Mouse (Mus musculus) large intestine, adult 2 months (tissue): ENCODE data around the gene Adora1. TPM values are rescaled to one million over a fixed set of nuclear protein-coding genes. Genes with fewer than 3 reads are reported as not detected.
"Not testable (repeated sequence)": the region's sequence is repeated elsewhere in the genome, so short reads cannot be mapped to it uniquely, and the experiment has no call there.

ENCODE experiments used
- DNase-seq: peaks from one replicate; pipeline ENCODE4 v3.0.0-alpha.2; 2012; ENCODE audit warnings: low read depth, low spot score
- WGBS: fragments of 180-500 bp; shearing (Covaris S2); methylation state at CpG from one replicate; pipeline ENCODE4 v1.1.7; 2018; 5-methylcytosine and 5-hydroxymethylcytosine counted together
- polyA plus RNA-seq: library from polyadenylated mRNA; depleted of rRNA; stranded (reverse); fragments of >200 nt; gene quantifications from 2 replicates; pipeline ENCODE4 v1.2.3, GENCODE M21; 2012; rRNA removed

Adora1 gene
- polyA plus RNA-seq: 1.4 and 1.9 TPM in 2 replicates

DNA sequence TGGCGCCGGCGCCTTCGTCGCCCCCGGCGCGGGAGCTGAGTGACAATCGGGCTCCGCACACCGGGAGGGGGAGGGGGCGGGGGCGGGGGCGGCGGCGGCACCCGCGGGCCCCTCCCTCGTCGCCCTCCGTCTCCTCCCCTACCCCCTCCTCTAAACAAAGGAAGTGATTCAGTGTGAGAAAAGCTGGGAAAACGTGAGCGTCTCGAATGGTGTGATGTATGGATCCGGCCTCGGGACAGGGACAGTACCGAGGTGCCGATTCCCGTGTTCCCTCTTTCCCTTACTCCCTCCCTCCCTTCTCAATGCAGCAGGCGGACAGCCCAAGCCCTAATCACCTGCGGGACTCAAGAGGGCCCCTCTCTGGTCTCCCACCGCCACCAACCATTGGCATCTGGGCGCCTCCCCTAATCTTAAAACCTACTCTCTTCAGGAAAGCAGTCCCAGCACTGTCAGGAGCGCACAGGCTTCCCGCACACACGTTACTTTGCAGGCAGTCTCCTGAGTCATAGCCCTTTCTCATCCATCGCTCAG lies at the start of gene Adora1:
TSS of gene Adora1 (minus strand) at position 41 of the 531 bp plus-strand sequence.
- DNase-seq: no peak
- WGBS: 3% methylated on average over 37 of the region's 37 CpGs

- 31% methylated on average over 1 of the region's 1 CpGs for WGBS
These were observed 47.9 kb upstream of the Adora1 start for GRCm38 (mm10) chr1:134283108-134283507.

GRCm38 (mm10) chr1:134282342-134282741 lies 47.1 kb upstream of the Adora1 start:
- WGBS: 85% methylated on average over 3 of the region's 3 CpGs

More at GRCm38 (mm10) chr1:134283108-134283507, 47.9 kb upstream of the Adora1 start:
- no peak for DNase-seq

GRCm38 (mm10) chr1:134281563-134281962 lies 46.3 kb upstream of the Adora1 start:
- 77% methylated on average over 4 of the region's 4 CpGs for WGBS
- DNase-seq: no peak

More at GRCm38 (mm10) chr1:134282342-134282741, 47.1 kb upstream of the Adora1 start:
- DNase-seq: no peak

GRCm38 (mm10) chr1:134280174-134280573 lies 44.9 kb upstream of the Adora1 start:
- 86% methylated on average over 5 of the region's 5 CpGs for WGBS
- DNase-seq: no peak

DNA sequence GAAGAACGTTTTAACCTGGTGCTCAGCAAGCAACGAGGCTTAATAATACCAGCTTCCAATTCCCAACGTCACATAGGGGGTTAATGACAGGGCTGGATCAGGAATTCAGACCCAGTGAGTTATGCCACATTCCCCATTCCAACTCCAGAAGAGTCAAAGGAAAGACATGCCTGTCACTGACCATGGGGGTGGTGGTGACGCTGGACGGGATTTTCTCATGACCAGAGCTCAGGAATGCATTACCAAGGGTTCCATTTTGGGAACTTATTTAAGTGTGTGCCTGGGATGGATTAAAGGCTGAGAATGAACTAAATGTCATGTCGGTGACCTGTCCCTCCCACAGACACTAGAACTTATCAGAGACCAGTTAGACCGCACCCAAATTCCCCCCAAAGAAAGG lies 41.6 kb upstream of the Adora1 start:
- DNase-seq: no peak
- 87% methylated on average over 7 of the region's 7 CpGs for WGBS

GRCm38 (mm10) chr1:134275616-134276464 lies 40.6 kb upstream of the Adora1 start:
- DNase-seq: no peak
- 63% methylated on average over 13 of the region's 13 CpGs for WGBS

- 43% methylated on average over 7 of the region's 7 CpGs for WGBS
- DNase-seq: no peak
These were observed 39.3 kb upstream of the Adora1 start for GRCm38 (mm10) chr1:134274483-134274920.

DNA sequence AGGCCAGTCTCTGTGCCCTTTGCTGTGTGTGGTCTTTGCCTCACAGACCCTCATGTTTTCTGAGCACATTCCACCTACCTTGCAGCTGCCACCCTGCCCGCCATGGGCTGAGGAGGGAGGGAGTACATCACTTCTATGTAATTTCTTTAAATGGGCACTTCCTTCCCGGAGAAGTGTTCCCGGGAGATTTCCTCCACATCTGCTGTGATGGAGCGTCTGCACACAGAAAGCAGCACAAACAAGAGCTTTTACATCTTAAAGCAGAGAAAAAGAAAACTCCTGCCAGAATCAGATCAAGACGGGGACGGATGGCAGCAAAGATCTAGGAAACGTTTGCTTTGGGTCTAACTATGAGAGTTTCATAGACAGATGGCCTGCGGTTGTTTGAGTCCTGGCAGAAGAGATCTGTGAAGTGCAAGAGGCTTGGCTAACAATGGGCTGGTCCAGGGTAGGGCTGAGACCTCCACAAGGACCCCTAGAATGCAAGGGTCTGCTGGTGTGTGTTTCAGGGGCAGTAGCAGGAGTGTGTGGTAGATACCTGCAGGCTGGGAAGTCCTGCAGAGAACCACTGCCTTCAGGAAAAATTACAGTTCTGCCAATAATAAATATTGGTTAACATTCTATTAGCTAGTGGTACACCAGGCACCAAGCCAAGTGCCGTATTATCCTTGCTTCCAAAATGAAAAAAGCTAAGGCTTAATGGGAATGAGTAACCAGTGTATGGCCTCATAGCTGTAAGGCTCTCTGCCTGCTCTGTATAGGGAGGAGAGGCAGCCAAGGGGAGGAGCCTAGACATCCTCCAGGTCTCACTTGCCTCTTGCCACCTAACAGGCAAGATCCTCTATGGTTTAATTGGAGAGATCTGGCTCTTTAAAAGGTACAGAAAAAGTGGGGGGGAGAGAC lies 38.5 kb upstream of the Adora1 start:
- DNase-seq: no peak
- WGBS: 53% methylated on average over 9 of the region's 9 CpGs

DNA sequence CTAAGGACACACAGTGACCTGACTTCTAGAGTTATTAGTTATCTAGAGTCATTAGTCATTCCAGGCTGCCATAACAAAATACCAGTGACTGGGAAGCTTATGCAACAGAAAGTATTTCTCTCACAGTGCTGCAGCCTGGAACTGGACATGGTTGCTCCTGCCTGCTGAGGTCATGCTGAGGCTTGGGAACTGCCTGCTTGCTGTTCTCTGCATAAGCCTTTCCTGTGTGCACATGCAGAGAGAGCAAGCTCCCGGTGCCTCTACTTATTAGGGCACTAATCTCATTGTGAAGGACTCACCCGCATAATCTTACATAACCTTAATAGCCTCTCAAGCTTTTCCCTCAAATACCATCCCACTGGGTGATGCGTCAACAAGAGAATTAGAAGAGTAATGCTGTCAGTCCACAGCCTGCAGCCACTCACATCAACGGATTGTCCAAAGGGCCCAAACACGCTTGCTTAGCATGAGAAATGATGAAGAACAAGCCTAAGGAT lies 37.6 kb upstream of the Adora1 start:
- WGBS: 77% methylated on average over 5 of the region's 5 CpGs
- DNase-seq: no peak

DNA sequence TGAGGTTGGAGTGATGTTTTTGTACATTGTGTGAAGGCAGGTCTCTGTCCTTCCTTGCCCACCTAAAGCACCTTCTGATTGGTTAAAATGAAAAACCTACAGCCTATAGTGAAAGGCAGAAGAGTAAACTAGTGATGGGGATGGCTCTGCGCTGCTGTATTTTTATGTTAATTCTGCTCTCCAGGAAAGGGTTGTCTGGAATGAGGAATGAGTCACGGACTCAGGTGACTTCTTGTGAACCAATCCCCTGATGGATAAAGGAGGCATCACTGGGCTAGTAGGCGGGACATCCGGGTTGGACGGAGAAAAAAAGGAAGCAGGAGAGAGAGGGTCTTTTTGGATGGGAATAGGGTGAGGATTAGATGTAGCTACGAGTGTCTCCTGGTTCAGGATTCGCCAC lies 34.8 kb upstream of the Adora1 start:
- 83% methylated on average over 7 of the region's 7 CpGs for WGBS

DNA sequence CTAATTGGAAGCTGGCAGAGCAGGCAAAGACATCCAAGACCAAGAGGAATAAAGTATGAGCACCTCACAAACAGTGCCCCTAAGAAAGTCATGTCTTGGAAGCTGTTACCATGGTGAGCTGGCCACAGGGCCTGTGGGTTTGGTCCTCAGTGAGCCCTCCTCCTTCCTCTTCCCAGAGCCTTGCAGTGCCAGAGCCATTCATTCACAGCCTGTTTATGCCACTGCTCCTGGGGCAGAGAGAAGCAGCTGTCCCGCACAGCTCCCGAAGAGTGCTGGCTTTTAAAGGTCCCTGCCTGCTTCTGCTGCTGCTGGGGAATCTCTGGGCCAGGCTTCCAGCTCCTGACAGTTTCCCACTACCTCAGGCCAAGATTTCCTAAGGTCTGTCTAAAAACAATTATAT lies 30.6 kb upstream of the Adora1 start:
- WGBS: 54% methylated on average over 2 of the region's 2 CpGs
- no peak for DNase-seq

More for the DNA sequence above, 34.8 kb upstream of the Adora1 start:
- no peak for DNase-seq

- WGBS: 90% methylated on average over 6 of the region's 6 CpGs
- no peak for DNase-seq
These were observed 29.1 kb upstream of the Adora1 start for GRCm38 (mm10) chr1:134264341-134264740.

GRCm38 (mm10) chr1:134249681-134250080 lies 14.4 kb upstream of the Adora1 start:
- 97% methylated on average over 1 of the region's 1 CpGs for WGBS
- not testable (repeated sequence) for DNase-seq

DNA sequence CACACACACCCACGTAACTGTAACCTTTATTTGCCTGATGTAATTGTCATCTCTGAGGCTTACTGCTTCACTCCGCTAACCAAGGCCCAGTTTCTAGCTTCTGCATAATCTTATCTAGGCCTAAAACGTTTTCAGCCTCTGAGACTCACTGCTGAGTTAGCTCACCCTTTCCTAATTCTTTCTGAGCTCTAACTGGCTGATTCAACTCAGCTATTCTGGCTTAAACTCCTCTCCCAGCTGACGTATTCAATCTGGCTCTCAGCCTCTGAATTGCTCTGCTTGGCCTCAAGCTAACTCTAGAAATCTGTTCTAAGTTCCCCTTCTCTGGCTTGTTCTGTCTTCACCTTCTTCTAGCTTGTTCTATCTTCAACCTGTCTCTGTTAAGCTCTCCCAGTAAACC lies 11.4 kb upstream of the Adora1 start:
- 63% methylated on average over 4 of the region's 4 CpGs for WGBS
- DNase-seq: no peak

GRCm38 (mm10) chr1:134245004-134245717 lies 9.9 kb upstream of the Adora1 start:
- 67% methylated on average over 14 of the region's 14 CpGs for WGBS
- no peak for DNase-seq

- DNase-seq: peak; percentile 65
- 24% methylated on average over 35 of the region's 35 CpGs for WGBS
These were observed 9.0 kb upstream of the Adora1 start for GRCm38 (mm10) chr1:134243948-134244914.

GRCm38 (mm10) chr1:134243505-134243904 lies 8.3 kb upstream of the Adora1 start:
- DNase-seq: no peak
- WGBS: 48% methylated on average over 6 of the region's 6 CpGs
